Mouse (Mus musculus) limb, embryonic 14.5 days (tissue): ENCODE measurements around the gene Ccdc158. TPM values are rescaled to one million over a fixed set of nuclear protein-coding genes. Genes with fewer than 3 reads are reported as not detected.

Experiments
- ATAC-seq: fragments of 200-750 bp; cut with Nextera tagmentation; 2 replicates; pipeline ENCODE4 v1.8.0; 2017; ENCODE audit warnings: low read depth, moderate number of reproducible peaks, moderate TSS enrichment; ENCODE audit not compliant: low FRiP score
- DNase-seq: peaks from one replicate; pipeline ENCODE4 v3.0.0-alpha.2; 2015; ENCODE audit warnings: low spot score
- H3K27ac ChIP-seq: fragments of 300-500 bp; sonication (generic); replicated peaks from 2 replicates; pipeline ENCODE4 v1.5.1; 2014; ENCODE audit warnings: low read depth, mild to moderate bottlenecking, low read length, moderate library complexity, mixed read lengths
- H3K27me3 ChIP-seq: fragments of 300-500 bp; sonication (generic); 2 replicates; pipeline ENCODE4 v1.6.1; 2014; ENCODE audit warnings: low read length, mixed read lengths; ENCODE audit not compliant: control insufficient read depth, insufficient read depth
- H3K36me3 ChIP-seq: fragments of 300-500 bp; sonication (generic); 2 replicates; pipeline ENCODE4 v1.6.1; 2014; ENCODE audit warnings: mild to moderate bottlenecking, low read length, moderate library complexity, mixed read lengths; ENCODE audit not compliant: control insufficient read depth, insufficient read depth
- H3K4me1 ChIP-seq: fragments of 300-500 bp; sonication (generic); 2 replicates; pipeline ENCODE4 v1.6.1; 2014; ENCODE audit warnings: antibody characterized with exemption, low read length, mixed read lengths; ENCODE audit not compliant: control insufficient read depth, insufficient read depth
- H3K4me2 ChIP-seq: fragments of 300-500 bp; sonication (generic); replicated peaks from 2 replicates; pipeline ENCODE4 v1.6.1; 2014; ENCODE audit warnings: low read depth, mild to moderate bottlenecking, low read length, moderate library complexity; ENCODE audit not compliant: severe bottlenecking
- H3K4me3 ChIP-seq: fragments of 300-500 bp; sonication (generic); replicated peaks from 2 replicates; pipeline ENCODE4 v1.5.1; 2014; ENCODE audit warnings: low read length
- H3K9ac ChIP-seq: fragments of 300-500 bp; sonication (generic); 2 replicates; pipeline ENCODE4 v1.6.1; 2014; ENCODE audit warnings: mild to moderate bottlenecking, low read depth, low read length, moderate library complexity; ENCODE audit not compliant: severe bottlenecking
- H3K9me3 ChIP-seq: fragments of 300-500 bp; sonication (generic); 2 replicates; pipeline ENCODE4 v1.6.1; 2016; ENCODE audit warnings: low read length; ENCODE audit not compliant: control insufficient read depth
- POLR2A ChIP-seq: fragments of 200-500 bp; IDR thresholded peaks from 2 replicates; pipeline ENCODE4 v1.8.0; 2012; ENCODE audit warnings: inconsistent platforms, mild to moderate bottlenecking, moderate library complexity, borderline replicate concordance; ENCODE audit not compliant: insufficient read depth, insufficient read length; ENCODE audit errors: extremely low read depth
- WGBS: fragments of 180-500 bp; shearing (Covaris S2); extraction: QIAGEN DNeasy Blood & Tissue Kit; methylation state at CpG from one replicate; pipeline ENCODE4 v1.1.7; 2014; 5-methylcytosine and 5-hydroxymethylcytosine counted together
- polyA plus RNA-seq, 2 experiments: library from polyadenylated mRNA; depleted of rRNA in 1 of 2; stranded (reverse) in 1 of 2; unstranded in 1 of 2; fragments of >200 nt; fragmentation: Nextera tagmentation in 1 of 2; extraction: Ambion mirVana in 1 of 2; gene quantifications; 2 replicates each; pipeline versions ENCODE4 v1.2.1 to v1.2.3; 2012 to 2014

Ccdc158 gene
- polyA plus RNA-seq, 2 experiments, result 1.5 to 2.0 TPM

DNA sequence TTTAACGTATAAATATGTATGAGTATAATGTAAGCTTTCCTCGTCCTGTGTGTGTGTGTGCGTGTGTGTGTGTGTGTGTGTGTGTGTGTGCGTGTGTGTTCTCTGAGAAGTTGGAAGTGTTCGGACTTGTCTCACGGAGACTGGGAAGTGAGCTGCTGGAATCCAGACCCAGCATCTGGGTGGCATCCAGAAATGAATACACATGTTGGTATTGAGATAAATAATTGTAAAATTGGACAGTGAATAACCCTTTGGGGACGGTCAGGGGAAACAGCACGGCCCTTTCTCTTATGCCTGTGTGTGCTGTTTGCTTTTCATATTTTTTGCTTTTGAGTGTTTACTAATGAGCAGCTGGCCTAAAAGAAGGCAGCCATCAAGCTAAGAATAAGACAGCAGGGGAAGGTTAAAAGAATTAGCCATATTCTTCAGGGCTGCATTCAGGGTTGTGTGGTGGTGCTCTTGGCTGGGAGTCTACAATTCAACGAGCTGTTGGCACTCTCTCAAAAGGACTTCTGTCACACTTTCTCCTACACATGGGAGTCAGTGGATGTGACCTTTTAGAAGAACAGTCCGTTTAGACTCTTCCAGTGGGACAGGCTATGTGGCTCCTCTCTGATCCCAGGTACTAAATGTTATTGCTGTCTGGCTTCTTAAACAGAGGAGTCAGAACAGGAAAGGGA is 19.4 kb upstream of the Ccdc158 start:
- no peaks in the 10 kb centered on the region for H3K27me3 ChIP-seq
- DNase-seq, result no peak
- H3K9me3 ChIP-seq, result peaks cover 3% of the 10 kb centered on the region; the same call in 1 of the 2 replicates
- peaks cover 8% of the 10 kb centered on the region; the same call in 1 of the 2 replicates for H3K4me1 ChIP-seq
- no peaks in the 10 kb centered on the region for H3K36me3 ChIP-seq
- no peak for ATAC-seq
- no peak overlapping the region for H3K9ac ChIP-seq
- H3K4me2 ChIP-seq, result no peak overlapping the region
- H3K4me3 ChIP-seq, result no peak overlapping the region
- H3K27ac ChIP-seq, result no peak overlapping the region
- no peak for TF ChIP-seq POLR2A
- WGBS, result 83% methylated on average over 10 of the region's 10 CpGs

GRCm38 (mm10) chr5:92693744-92694143 is 18.7 kb upstream of the Ccdc158 start:
- Histone ChIP-seq H3K4me1 (peaks cover 4% of the 10 kb centered on the region; the same call in 1 of the 2 replicates), H3K27ac (no peak overlapping the region), H3K36me3 (no peaks in the 10 kb centered on the region), H3K9me3 (peaks cover 3% of the 10 kb centered on the region; the same call in 1 of the 2 replicates), H3K4me2 (no peak overlapping the region), H3K9ac (no peak overlapping the region), H3K4me3 (no peak overlapping the region), H3K27me3 (no peaks in the 10 kb centered on the region)
- no peak for TF ChIP-seq POLR2A
- no peak for DNase-seq
- ATAC-seq, result no peak
- WGBS, result 88% methylated on average over 3 of the region's 3 CpGs

- Histone ChIP-seq H3K4me3 (no peak overlapping the region), H3K9ac (no peak overlapping the region), H3K4me1 (no peaks in the 10 kb centered on the region), H3K9me3 (peaks cover 3% of the 10 kb centered on the region; the same call in 1 of the 2 replicates), H3K36me3 (no peaks in the 10 kb centered on the region), H3K4me2 (no peak overlapping the region), H3K27ac (no peak overlapping the region), H3K27me3 (no peaks in the 10 kb centered on the region)
- TF ChIP-seq POLR2A, result no peak
- no peak for DNase-seq
- 64% methylated on average over 16 of the region's 16 CpGs for WGBS
- ATAC-seq, result no peak
Observed at GRCm38 (mm10) chr5:92692206-92693007, 17.3 kb upstream of the Ccdc158 start.

- no peak for ATAC-seq
- WGBS, result 86% methylated on average over 9 of the region's 9 CpGs
- no peak overlapping the region for H3K27ac ChIP-seq
Observed at GRCm38 (mm10) chr5:92688569-92688968, 13.5 kb upstream of the Ccdc158 start.

DNA sequence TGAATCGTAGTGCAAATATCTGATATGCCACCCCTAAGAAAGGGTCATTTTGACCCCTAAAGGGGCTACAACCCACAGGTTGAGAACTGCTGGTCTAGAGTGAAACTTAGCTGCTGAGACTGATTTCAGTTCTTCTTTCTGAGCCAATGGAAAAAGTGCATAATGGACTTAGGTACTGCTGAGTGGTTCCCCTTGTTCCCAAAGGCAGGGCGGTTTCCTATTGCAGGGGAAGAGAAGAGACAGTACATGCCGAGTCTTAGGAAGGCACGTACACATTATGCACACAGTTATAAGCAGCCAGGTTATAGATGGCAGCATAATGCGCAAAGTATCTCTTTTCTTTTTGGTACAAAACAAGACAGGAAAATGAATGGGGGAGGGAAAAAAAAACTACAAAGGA is 13.1 kb upstream of the Ccdc158 start:
- WGBS, result 84% methylated on average over 5 of the region's 5 CpGs
- no peak overlapping the region for H3K27ac ChIP-seq
- H3K4me2 ChIP-seq, result no peak overlapping the region
- H3K27me3 ChIP-seq, result no peaks in the 10 kb centered on the region
- no peak overlapping the region for H3K9ac ChIP-seq
- no peak overlapping the region for H3K4me3 ChIP-seq
- no peak for TF ChIP-seq POLR2A
- ATAC-seq, result no peak
- no peaks in the 10 kb centered on the region for H3K9me3 ChIP-seq
- no peaks in the 10 kb centered on the region for H3K36me3 ChIP-seq
- no peak for DNase-seq
- no peaks in the 10 kb centered on the region for H3K4me1 ChIP-seq

More at GRCm38 (mm10) chr5:92688569-92688968, 13.5 kb upstream of the Ccdc158 start:
- DNase-seq, result no peak
- no peaks in the 10 kb centered on the region for H3K4me1 ChIP-seq
- no peak overlapping the region for H3K4me3 ChIP-seq
- H3K9ac ChIP-seq, result no peak overlapping the region
- H3K27me3 ChIP-seq, result no peaks in the 10 kb centered on the region
- H3K36me3 ChIP-seq, result no peaks in the 10 kb centered on the region
- H3K4me2 ChIP-seq, result no peak overlapping the region
- H3K9me3 ChIP-seq, result peaks cover under 1% of the 10 kb centered on the region; the same call in 1 of the 2 replicates
- TF ChIP-seq POLR2A, result no peak
